ENCODE assay signal across 11 mouse cellular contexts in the genomic region with DNA sequence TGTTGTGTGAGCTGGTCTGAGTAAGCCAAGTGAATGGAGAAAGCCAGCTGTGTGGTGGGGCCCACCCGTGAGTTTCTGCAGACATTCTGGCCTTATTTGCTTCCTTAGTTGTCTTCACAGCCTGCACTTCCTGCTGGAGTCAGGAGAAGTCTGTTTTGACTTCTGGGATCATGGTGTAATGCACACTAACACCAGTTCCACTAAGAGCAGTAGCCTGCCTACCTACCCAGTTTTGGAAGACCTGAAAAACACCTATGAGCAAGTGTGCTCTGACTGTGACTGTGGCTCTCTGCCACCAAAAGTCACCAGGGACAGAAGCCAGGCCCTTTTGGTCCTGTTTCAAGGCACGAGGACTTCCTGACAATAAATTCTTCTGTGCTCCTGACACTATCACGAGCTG.
DNase-seq lines count a peak whose midpoint lies in the region; ATAC-seq and TF ChIP-seq lines count a peak whose summit lies in the region.
"Had no signal": no experiment of that assay in that cellular context is flagged by ENCODE, and none has a peak within 500 bp of the region (broad histone marks: within the 10 kb centered on the region; RNA-seq: fewer than 3 reads in every experiment).

No protein-coding gene starts in this region.

- H3K9me3 ChIP-seq in heart, embryonic 15.5 days (replicated peaks): no peaks in the 10 kb centered on the region
- H3K9me3 ChIP-seq in stomach, postnatal 0 days (ENCODE audit: control insufficient read depth, low read length): no peaks in the 10 kb centered on the region
- H3K9me3 ChIP-seq in hindbrain, embryonic 14.5 days (ENCODE audit: control insufficient read depth, low read length): no peaks in the 10 kb centered on the region

- 17% methylated on average over 3 of the region's 3 CpGs for WGBS in lung, adult 2 months
- WGBS in heart, embryonic 15.5 days: 26% methylated on average over 3 of the region's 3 CpGs
- 25% methylated on average over 3 of the region's 3 CpGs for WGBS in stomach, postnatal 0 days
- 73% methylated on average over 3 of the region's 3 CpGs for WGBS in hindbrain, embryonic 14.5 days

- no peak for ATAC-seq in heart, embryonic 15.5 days (replicated peaks; ENCODE audit: insufficient number of reproducible peaks, insufficient read depth, low FRiP score, low read depth)
- peak; percentile 40; the same call in 1 of the 2 replicates for ATAC-seq in stomach, postnatal 0 days (ENCODE audit: low FRiP score, low TSS enrichment)
- no peak for ATAC-seq in hindbrain, embryonic 14.5 days (ENCODE audit: low FRiP score)
- ATAC-seq: inflammation-experienced regulatory T-cells, adult 6 months had no signal

- H3K27ac ChIP-seq in heart, embryonic 15.5 days: peak overlapping the region; percentile 82
- H3K27ac ChIP-seq in stomach, postnatal 0 days (replicated peaks): no peak overlapping the region
- no peak overlapping the region for H3K27ac ChIP-seq in hindbrain, embryonic 14.5 days

- no peak overlapping the region for H3K9ac ChIP-seq in heart, embryonic 15.5 days
- no peak overlapping the region for H3K9ac ChIP-seq in stomach, postnatal 0 days (ENCODE audit: low read length)
- no peak overlapping the region for H3K9ac ChIP-seq in hindbrain, embryonic 14.5 days

- H3K4me2 ChIP-seq in heart, embryonic 15.5 days: no peak overlapping the region
- H3K4me2 ChIP-seq in stomach, postnatal 0 days (replicated peaks; ENCODE audit: low read depth): no peak overlapping the region
- H3K4me2 ChIP-seq in hindbrain, embryonic 14.5 days (replicated peaks): no peak overlapping the region

- no peak overlapping the region for H3K4me3 ChIP-seq in lung, adult 2 months (replicated peaks; ENCODE audit: extremely low read depth, low read depth, low read length)
- no peak overlapping the region for H3K4me3 ChIP-seq in heart, embryonic 15.5 days
- H3K4me3 ChIP-seq in stomach, postnatal 0 days (ENCODE audit: low read depth, low read length): no peak overlapping the region
- H3K4me3 ChIP-seq in hindbrain, embryonic 14.5 days (replicated peaks; ENCODE audit: low read length): no peak overlapping the region
- H3K4me3 ChIP-seq: myocyte had no signal

- no peak for TF ChIP-seq POLR2A in lung, adult 2 months (IDR thresholded peaks at IDR 0.05; ENCODE audit: borderline replicate concordance, extremely low read depth, low read depth, low read length)

- peaks cover 10% of the 10 kb centered on the region; the same call in 1 of the 2 replicates for H3K4me1 ChIP-seq in lung, adult 2 months (ENCODE audit: control insufficient read depth, insufficient read depth, low read length)
- peaks cover 38% of the 10 kb centered on the region for H3K4me1 ChIP-seq in heart, embryonic 15.5 days (replicated peaks)
- H3K4me1 ChIP-seq in stomach, postnatal 0 days (replicated peaks; ENCODE audit: control insufficient read depth, insufficient read depth): no peaks in the 10 kb centered on the region
- H3K4me1 ChIP-seq in hindbrain, embryonic 14.5 days (replicated peaks; ENCODE audit: control insufficient read depth, insufficient read depth, low read length): no peaks in the 10 kb centered on the region

- DNase-seq in cerebellum, adult 11 months: peak; percentile 20
- DNase-seq in cerebellum, adult 8-10 months: no peak
- peak; percentile 54 for DNase-seq in lung, postnatal 10 days
- no peak for DNase-seq in lung, adult 2 months
- no peak for DNase-seq in stomach, postnatal 0 days (ENCODE audit: low spot score)
- DNase-seq in spleen, adult 12 weeks (ENCODE audit: low spot score): no peak
- no peak for DNase-seq in hindbrain, embryonic 14.5 days (ENCODE audit: low spot score)
- DNase-seq: lung, postnatal 36 days had no signal

- no peak for TF ChIP-seq CTCF in lung, adult 2 months (IDR thresholded peaks at IDR 0.05; ENCODE audit: insufficient read depth, low read length)
- TF ChIP-seq CTCF in stomach, postnatal 0 days (IDR thresholded peaks at IDR 0.05; ENCODE audit: low read depth): no peak

- H3K36me3 ChIP-seq in heart, embryonic 15.5 days: no peaks in the 10 kb centered on the region
- no peaks in the 10 kb centered on the region for H3K36me3 ChIP-seq in stomach, postnatal 0 days (ENCODE audit: control insufficient read depth, insufficient read depth, low read length)
- no peaks in the 10 kb centered on the region for H3K36me3 ChIP-seq in hindbrain, embryonic 14.5 days (replicated peaks; ENCODE audit: control insufficient read depth, insufficient read depth)

- H3K27me3 ChIP-seq in heart, embryonic 15.5 days: no peaks in the 10 kb centered on the region
- no peaks in the 10 kb centered on the region for H3K27me3 ChIP-seq in stomach, postnatal 0 days (ENCODE audit: control insufficient read depth, insufficient read depth, low read length)
- no peaks in the 10 kb centered on the region for H3K27me3 ChIP-seq in hindbrain, embryonic 14.5 days (ENCODE audit: control insufficient read depth, insufficient read depth, low read length)

- no peak for TF ChIP-seq EP300 in stomach, postnatal 0 days (optimal IDR thresholded peaks at IDR 0.05)

Comparison
In these comparisons a context has a peak if more than half of its experiments do, and no peak if none do; other contexts are left out.
1. DNase-seq: peak in cerebellum, adult 11 months (single experiment) and lung, postnatal 10 days (single experiment); none in cerebellum, adult 8-10 months (single experiment), lung, adult 2 months (single experiment), stomach, postnatal 0 days (single experiment), spleen, adult 12 weeks (single experiment) and hindbrain, embryonic 14.5 days (single experiment).